Mouse (Mus musculus) adipose tissue, adult 10 weeks (tissue): ENCODE measurements around the gene Supt16. TPM values are rescaled to one million over a fixed set of nuclear protein-coding genes. Genes with fewer than 3 reads are reported as not detected.

Experiments used
- polyA plus RNA-seq: library from polyadenylated mRNA; stranded (reverse); fragments of 350-450 nt; fragmentation: Illumina TruSeq; extraction: RNeasy Lipid Tissue Mini Kit (QIAGEN cat#74804); gene quantifications from one replicate; pipeline ENCODE4 v1.2.3, GENCODE M21; 2014; ENCODE audit warnings: low read depth, low replicate concordance

Supt16 gene
- polyA plus RNA-seq = 29.6 TPM

DNA sequence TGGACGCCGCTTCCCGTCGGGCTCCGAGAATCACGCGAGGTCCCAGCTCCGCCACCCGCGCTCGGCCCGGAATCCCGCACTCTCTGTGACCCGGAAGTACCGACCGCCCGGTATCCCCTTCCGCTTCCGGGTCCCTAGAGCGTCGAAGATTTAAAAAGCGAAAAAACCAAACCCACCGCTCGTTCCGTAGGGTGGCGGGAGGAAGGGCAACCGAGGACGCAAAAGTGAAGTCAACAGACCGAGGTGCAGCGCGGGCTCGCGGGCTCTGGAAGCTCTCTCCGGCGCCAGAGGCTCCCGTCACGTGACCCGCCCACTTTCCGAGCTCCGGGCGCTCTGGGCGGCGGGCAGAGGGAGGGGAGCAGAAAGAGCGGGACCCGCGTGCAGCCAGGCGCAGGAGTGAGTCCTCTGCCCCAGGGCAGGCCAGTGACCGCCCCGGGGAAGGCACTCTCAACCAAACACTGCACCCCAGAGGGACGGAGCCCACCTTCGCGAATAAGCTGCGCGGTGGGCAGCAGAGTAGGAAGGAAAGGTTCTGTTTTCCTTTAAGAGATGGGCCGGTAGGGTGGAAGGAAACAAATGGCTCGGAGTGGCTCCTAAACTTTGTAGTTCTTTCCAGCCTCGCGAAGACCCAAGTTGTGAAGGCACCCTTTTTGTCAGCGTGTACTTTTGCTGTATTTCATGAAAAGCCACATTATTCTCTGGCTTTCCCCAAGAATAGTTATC lies at the start of gene Supt16:
Gene Supt16, minus strand, starts transcription at position 261 of the 723 bp plus-strand sequence.

Other genes with a start within 250 kb of the Supt16 start
- gene Arhgef40, start 212.7 kb downstream of the Supt16 start, polyA plus RNA-seq = 99.4 TPM
- 0.73 TPM for gene Tmem253, start 181.8 kb downstream of the Supt16 start, polyA plus RNA-seq
- gene Zfp219, start 176.7 kb downstream of the Supt16 start, polyA plus RNA-seq = 41.8 TPM
- gene Olfr221, start 155.0 kb downstream of the Supt16 start, polyA plus RNA-seq = not detected
- gene Hnrnpc, start 93.4 kb downstream of the Supt16 start, polyA plus RNA-seq = 150 TPM
- 10.8 TPM for gene Rpgrip1, start 86.7 kb downstream of the Supt16 start, polyA plus RNA-seq
- 49.0 TPM for gene Chd8, start 60.4 kb upstream of the Supt16 start, polyA plus RNA-seq
- 22.7 TPM for gene Tox4, start 81.7 kb upstream of the Supt16 start, polyA plus RNA-seq
- 11.5 TPM for gene Rab2b, start 82.1 kb upstream of the Supt16 start, polyA plus RNA-seq
- gene Mettl3, start 107.7 kb upstream of the Supt16 start, polyA plus RNA-seq = 29.7 TPM
- 6.8 TPM for gene Sall2, start 131.3 kb upstream of the Supt16 start, polyA plus RNA-seq
- not detected for gene Olfr1513, start 159.0 kb upstream of the Supt16 start, polyA plus RNA-seq
- not detected for gene Olfr1512, start 181.8 kb upstream of the Supt16 start, polyA plus RNA-seq
- gene Olfr1511, start 200.0 kb upstream of the Supt16 start, polyA plus RNA-seq = not detected
- gene Olfr1510, start 217.0 kb upstream of the Supt16 start, polyA plus RNA-seq = not detected
- not detected for gene Olfr1509, start 245.6 kb upstream of the Supt16 start, polyA plus RNA-seq